Mouse (Mus musculus) intestine, embryonic 16.5 days (tissue): Measurements from ENCODE around the gene Cd200r2. TPM values are rescaled to one million over a fixed set of nuclear protein-coding genes. Genes with fewer than 3 reads are reported as not detected.
"Not testable (repeated sequence)": the region's sequence is repeated elsewhere in the genome, so short reads cannot be mapped to it uniquely, and the experiment has no call there.

Experiments
- ATAC-seq: fragments of 200-750 bp; cut with Nextera tagmentation; 2 replicates; pipeline ENCODE4 v1.8.0; 2017; ENCODE audit warnings: moderate TSS enrichment, moderate library complexity
- H3K27ac ChIP-seq: fragments of 300-500 bp; sonication (generic); 2 replicates; pipeline ENCODE4 v1.5.1; 2014; ENCODE audit warnings: mild to moderate bottlenecking, low read length
- H3K27me3 ChIP-seq: fragments of 300-500 bp; sonication (generic); replicated peaks from 2 replicates; pipeline ENCODE4 v1.6.1; 2014; ENCODE audit warnings: low read length, control low read depth, mixed read lengths; ENCODE audit not compliant: control insufficient read depth, insufficient read depth
- H3K36me3 ChIP-seq: fragments of 300-500 bp; sonication (generic); 2 replicates; pipeline ENCODE4 v1.6.1; 2014; ENCODE audit warnings: low read length, control low read depth; ENCODE audit not compliant: control insufficient read depth, insufficient read depth
- H3K4me1 ChIP-seq: fragments of 300-500 bp; sonication (generic); 2 replicates; pipeline ENCODE4 v1.6.1; 2014; ENCODE audit warnings: low read length, control low read depth, mixed read lengths; ENCODE audit not compliant: control insufficient read depth, insufficient read depth
- H3K4me2 ChIP-seq: fragments of 300-500 bp; sonication (generic); 2 replicates; pipeline ENCODE4 v1.6.1; 2014; ENCODE audit warnings: low read depth, low read length, control low read depth
- H3K4me3 ChIP-seq: fragments of 300-500 bp; sonication (generic); 2 replicates; pipeline ENCODE4 v1.5.1; 2014; ENCODE audit warnings: mild to moderate bottlenecking, low read length
- H3K9ac ChIP-seq: fragments of 300-500 bp; sonication (generic); 2 replicates; pipeline ENCODE4 v1.6.1; 2014; ENCODE audit warnings: low read depth, low read length
- H3K9me3 ChIP-seq: fragments of 300-500 bp; sonication (generic); 2 replicates; pipeline ENCODE4 v1.6.1; 2016; ENCODE audit warnings: low read length, control low read depth; ENCODE audit not compliant: control insufficient read depth
- WGBS: fragments of 180-500 bp; shearing (Covaris S2); extraction: QIAGEN DNeasy Blood & Tissue Kit; methylation state at CpG from one replicate; pipeline ENCODE4 v1.1.7; 2014; 5-methylcytosine and 5-hydroxymethylcytosine counted together
- polyA plus RNA-seq: library from polyadenylated mRNA; unstranded; fragments of >200 nt; fragmentation: Nextera tagmentation; extraction: Ambion mirVana; gene quantifications from 2 replicates; pipeline ENCODE4 v1.2.1, GENCODE M21; 2015

The Cd200r2 gene
- polyA plus RNA-seq, result 0.29 and 0.57 TPM in 2 replicates

DNA sequence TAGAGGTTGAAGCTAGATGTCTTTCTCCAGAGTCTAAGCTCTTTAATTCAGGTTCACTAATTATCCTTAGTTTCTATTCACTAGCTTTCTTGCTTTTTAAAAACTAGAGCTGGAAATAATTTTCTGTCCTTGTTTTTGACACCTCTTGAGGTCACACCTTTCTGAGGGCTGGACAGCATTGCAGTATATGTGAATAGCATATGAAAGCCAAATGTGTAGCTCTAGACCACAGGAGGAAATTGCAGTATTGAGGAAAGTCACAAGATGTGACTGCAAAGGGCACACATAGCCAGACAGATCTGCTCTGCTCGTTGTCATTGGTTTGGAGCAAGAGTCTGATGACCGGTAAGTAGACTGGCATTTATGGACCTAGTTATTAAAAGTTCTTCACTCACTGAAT, at the start of gene Cd200r2:
Gene Cd200r2, plus strand, starts transcription at position 301 of the 400 bp plus-strand sequence.
- Histone ChIP-seq H3K27ac (no peak within 1 kb of the TSS), H3K36me3 (no peaks in the 10 kb centered on the region), H3K9me3 (no peaks in the 10 kb centered on the region), H3K4me3 (no peak within 1 kb of the TSS), H3K27me3 (no peaks in the 10 kb centered on the region), H3K4me1 (no peaks in the 10 kb centered on the region), H3K4me2 (no peak within 1 kb of the TSS), H3K9ac (no peak within 1 kb of the TSS)
- no peak for ATAC-seq
- 89% methylated on average over 2 of the region's 2 CpGs for WGBS

DNA sequence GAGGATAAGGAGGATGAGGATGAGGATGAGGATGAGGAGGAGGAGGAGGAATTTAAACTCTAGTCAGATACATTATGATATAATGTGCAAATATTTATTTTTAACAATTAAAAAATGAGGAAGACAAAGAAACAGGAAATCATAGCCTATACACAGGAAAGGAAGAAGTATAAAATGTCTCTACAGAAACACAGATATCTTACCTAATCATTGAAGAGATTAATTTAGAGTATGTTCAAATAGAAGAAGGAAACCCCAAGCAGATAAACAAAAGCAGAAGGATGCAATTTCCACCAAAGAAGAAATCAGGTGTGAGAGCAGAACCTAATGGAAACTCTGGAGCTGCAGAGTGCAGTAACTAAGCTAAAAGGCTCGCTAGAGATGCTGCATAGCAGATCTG, 48.9 kb upstream of the Cd200r2 start:
- ATAC-seq, result no peak
- Histone ChIP-seq H3K4me3 (no peak overlapping the region), H3K36me3 (no peaks in the 10 kb centered on the region), H3K4me1 (no peaks in the 10 kb centered on the region), H3K27ac (no peak overlapping the region), H3K4me2 (no peak overlapping the region), H3K9ac (no peak overlapping the region), H3K27me3 (no peaks in the 10 kb centered on the region), H3K9me3 (no peaks in the 10 kb centered on the region)
- WGBS, result 38% methylated on average over 1 of the region's 1 CpGs

DNA sequence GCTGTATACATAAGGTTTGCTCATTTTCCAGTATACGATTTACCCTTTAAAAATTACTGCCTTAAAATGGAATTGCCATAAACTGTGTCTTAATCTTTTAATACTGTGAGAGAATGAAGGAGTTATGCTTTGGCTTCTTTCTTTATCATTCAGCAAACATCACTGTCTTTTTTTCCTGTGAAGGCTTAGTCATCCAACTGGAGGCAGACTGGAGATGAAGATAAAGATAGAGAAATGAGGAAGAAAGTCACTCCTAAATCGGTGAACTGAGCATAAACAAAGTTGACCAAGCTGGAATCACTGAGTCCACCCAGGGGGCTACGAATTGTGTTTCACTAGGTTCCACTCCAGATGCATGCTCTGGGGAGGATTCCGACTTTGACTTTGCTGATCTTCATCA, 46.4 kb upstream of the Cd200r2 start:
- no peaks in the 10 kb centered on the region for H3K9me3 ChIP-seq
- 76% methylated on average over 4 of the region's 4 CpGs for WGBS
- no peak overlapping the region for H3K4me3 ChIP-seq
- no peaks in the 10 kb centered on the region for H3K36me3 ChIP-seq
- no peaks in the 10 kb centered on the region for H3K4me1 ChIP-seq
- H3K27me3 ChIP-seq, result no peaks in the 10 kb centered on the region
- no peak overlapping the region for H3K27ac ChIP-seq
- ATAC-seq, result no peak
- H3K4me2 ChIP-seq, result no peak overlapping the region
- H3K9ac ChIP-seq, result no peak overlapping the region

DNA sequence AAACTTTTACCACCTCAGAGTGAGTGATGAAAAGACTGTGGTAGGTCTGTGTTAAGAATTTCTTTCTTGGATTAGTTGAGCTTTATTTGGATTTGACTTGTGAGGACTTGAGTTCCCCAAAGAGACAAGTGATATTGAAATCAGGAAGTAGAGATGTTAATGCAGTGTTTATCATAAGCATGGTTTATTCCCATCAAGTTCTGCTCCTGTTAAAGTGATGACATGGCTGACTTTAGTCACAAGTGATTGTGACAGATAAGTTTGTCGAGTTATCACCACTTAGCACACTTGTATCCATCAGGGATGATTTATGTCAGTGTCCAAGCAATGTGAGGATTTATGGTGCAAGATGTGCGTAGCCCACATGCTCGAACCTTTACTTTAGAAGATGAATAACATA, 34.6 kb upstream of the Cd200r2 start:
- no peak overlapping the region for H3K4me2 ChIP-seq
- H3K27me3 ChIP-seq, result no peaks in the 10 kb centered on the region
- ATAC-seq, result no peak
- no peaks in the 10 kb centered on the region for H3K4me1 ChIP-seq
- no peak overlapping the region for H3K9ac ChIP-seq
- 63% methylated on average over 3 of the region's 3 CpGs for WGBS
- H3K9me3 ChIP-seq, result no peaks in the 10 kb centered on the region
- H3K36me3 ChIP-seq, result no peaks in the 10 kb centered on the region
- no peak overlapping the region for H3K27ac ChIP-seq
- H3K4me3 ChIP-seq, result no peak overlapping the region

DNA sequence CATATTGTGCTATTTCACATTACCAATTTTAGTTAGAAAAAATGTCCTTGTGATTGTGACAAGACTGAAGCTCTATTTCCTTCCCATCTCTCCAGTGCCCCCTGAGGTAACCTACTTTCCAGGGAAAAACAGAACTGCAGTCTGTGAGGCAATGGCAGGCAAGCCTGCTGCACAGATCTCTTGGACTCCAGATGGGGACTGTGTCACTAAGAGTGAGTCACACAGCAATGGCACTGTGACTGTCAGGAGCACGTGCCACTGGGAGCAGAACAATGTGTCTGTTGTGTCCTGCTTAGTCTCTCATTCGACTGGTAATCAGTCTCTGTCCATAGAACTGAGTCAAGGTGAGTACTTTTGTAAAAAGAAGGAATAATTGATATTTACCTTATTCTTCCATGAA, 33.7 kb upstream of the Cd200r2 start:
- not testable (repeated sequence) for H3K36me3 ChIP-seq, H3K9ac ChIP-seq, H3K27ac ChIP-seq, H3K4me1 ChIP-seq, ATAC-seq, H3K4me3 ChIP-seq, H3K4me2 ChIP-seq, H3K27me3 ChIP-seq, H3K9me3 ChIP-seq
- WGBS, result 40% methylated on average over 2 of the region's 2 CpGs

DNA sequence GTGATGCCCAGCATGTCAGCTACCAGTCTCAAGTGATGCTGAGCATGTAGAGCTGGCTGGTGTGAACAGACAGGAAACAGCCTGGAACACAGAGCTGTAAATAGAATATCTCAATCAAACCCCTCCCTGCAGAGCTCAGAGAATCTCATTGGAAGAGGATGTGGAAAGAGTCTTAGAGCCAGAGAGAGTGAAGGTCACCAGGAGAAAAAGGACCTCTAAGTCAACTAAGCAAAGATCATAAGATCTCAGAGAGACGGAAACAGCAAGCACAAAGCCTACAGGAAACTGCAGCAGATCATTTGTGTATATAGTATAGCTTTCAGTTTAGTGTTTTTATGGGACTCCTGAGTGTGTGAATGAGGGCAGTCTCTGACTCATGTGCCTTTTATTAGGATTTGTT, 8.3 kb downstream of the Cd200r2 start:
- peak; percentile 76 for ATAC-seq

DNA sequence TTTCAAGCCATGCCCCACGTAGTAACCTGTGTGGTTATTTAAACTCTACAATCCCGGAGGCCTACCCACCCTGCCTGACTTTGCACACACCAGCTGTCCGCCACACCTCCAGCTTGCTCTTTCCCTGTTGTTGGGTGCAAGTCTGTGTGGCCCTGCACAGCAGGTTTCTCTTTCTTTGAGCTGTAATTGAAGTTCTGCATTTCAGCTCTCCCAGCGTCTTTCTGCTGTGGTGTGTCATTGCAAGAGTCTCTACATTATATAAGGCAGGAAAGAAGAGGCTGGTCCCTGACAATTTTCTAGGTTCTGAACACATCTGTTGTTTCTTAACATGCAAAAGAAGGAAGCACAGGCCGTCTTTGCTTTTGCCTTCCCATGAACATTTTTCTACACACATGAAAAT, 9.7 kb downstream of the Cd200r2 start:
- Histone ChIP-seq H3K9ac (no peak overlapping the region), H3K36me3 (no peaks in the 10 kb centered on the region), H3K27me3 (no peaks in the 10 kb centered on the region), H3K9me3 (no peaks in the 10 kb centered on the region), H3K27ac (no peak overlapping the region), H3K4me2 (no peak overlapping the region), H3K4me1 (no peaks in the 10 kb centered on the region), H3K4me3 (no peak overlapping the region)
- no peak for ATAC-seq
- 70% methylated on average over 5 of the region's 5 CpGs for WGBS

More for the DNA sequence above, 8.3 kb downstream of the Cd200r2 start:
- Histone ChIP-seq H3K9ac (no peak overlapping the region), H3K4me1 (no peaks in the 10 kb centered on the region), H3K36me3 (no peaks in the 10 kb centered on the region), H3K4me2 (no peak overlapping the region), H3K4me3 (no peak overlapping the region), H3K9me3 (no peaks in the 10 kb centered on the region), H3K27ac (no peak overlapping the region), H3K27me3 (no peaks in the 10 kb centered on the region)
- 16% methylated on average over 1 of the region's 1 CpGs for WGBS

DNA sequence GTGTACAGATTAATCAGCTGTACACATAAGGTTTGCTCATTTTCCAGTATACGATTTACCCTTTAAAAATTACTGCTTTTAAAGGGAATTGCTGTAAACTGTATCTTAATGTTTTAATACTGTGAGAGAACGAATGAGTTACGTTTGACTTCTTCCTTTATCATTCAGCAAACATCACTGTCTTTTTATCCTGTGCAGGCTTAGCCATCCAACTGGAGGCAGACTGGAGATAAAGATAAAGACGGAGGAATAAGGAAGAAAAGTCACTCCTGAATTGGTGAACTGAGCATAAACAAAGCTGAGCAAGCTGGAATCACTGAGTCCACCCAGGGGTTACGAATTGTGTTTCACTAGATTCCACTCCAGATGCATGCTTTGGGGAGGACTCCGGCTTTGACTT, 10.7 kb downstream of the Cd200r2 start:
- Histone ChIP-seq H3K4me3 (no peak overlapping the region), H3K9me3 (no peaks in the 10 kb centered on the region), H3K27me3 (no peaks in the 10 kb centered on the region), H3K36me3 (no peaks in the 10 kb centered on the region), H3K27ac (no peak overlapping the region), H3K9ac (no peak overlapping the region), H3K4me2 (no peak overlapping the region), H3K4me1 (no peaks in the 10 kb centered on the region)
- ATAC-seq, result no peak
- WGBS, result 75% methylated on average over 6 of the region's 6 CpGs

DNA sequence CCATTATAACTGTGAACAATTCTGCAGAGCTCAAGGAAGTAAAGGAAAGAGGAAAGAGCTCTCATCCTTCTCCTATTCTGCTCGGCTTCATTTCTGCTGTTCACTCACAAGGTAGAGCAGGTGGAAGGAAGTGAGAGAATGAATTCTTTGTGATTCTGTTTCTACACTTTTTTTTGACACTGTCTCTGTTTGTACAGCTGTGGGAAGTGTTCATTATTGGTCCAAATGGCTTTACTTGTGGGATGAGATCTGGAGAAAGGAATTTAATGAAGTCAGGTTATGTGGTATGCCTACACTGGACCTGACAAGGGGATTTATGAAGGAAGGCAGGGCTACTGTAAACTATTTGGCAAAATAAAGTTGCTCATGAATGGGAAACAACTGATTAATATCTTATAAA, 23.9 kb downstream of the Cd200r2 start:
- no peak for ATAC-seq
- Histone ChIP-seq H3K4me1 (no peaks in the 10 kb centered on the region), H3K9me3 (no peaks in the 10 kb centered on the region), H3K4me3 (no peak overlapping the region), H3K27me3 (no peaks in the 10 kb centered on the region), H3K27ac (no peak overlapping the region), H3K4me2 (no peak overlapping the region), H3K9ac (no peak overlapping the region), H3K36me3 (no peaks in the 10 kb centered on the region)
- 58% methylated on average over 1 of the region's 1 CpGs for WGBS

DNA sequence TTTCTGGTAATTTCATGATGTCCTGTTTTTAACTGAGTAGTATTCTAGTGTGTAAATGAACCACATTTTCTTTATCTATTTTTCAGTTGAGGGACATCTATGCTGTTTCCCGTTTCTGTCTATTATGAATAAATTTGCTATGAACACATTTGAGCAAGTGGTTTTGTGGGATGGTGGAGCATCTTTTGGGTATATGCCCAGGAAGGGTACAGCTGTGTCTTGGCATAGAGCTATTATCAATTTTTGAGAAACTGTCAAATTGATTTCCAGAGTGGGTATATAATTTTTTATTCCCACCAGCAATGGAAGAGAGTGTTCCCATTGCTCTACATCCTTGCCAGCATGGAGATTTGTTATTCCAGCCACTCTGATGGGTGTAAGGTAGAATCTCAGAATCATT, 65.1 kb downstream of the Cd200r2 start:
- Histone ChIP-seq H3K4me1 (no peaks in the 10 kb centered on the region), H3K27ac (no peak overlapping the region), H3K36me3 (no peaks in the 10 kb centered on the region), H3K9me3 (no peaks in the 10 kb centered on the region), H3K4me3 (no peak overlapping the region), H3K27me3 (no peaks in the 10 kb centered on the region), H3K4me2 (no peak overlapping the region), H3K9ac (no peak overlapping the region)
- ATAC-seq, result no peak
- 90% methylated on average over 1 of the region's 1 CpGs for whole genome bisulfite sequencing
